Mouse (Mus musculus): ENCODE measurements around the gene Slc52a3.

DNA sequence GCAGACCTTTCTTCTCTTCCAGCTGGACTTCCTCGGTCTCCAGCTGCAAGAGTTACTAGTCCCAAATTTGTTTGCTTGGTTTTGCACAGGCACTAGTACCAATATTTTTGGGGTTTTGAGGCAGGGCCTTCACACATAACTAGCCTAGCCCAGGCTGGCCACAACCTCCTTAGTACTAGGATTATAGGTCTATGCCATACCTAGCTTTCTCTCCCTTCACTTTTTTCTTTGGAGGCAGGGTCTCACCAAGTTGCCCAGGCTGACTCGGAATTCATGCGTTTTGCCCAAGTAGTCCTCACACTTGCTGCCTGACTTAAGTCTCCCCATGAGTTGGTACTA is 16.0 kb upstream of the Slc52a3 start:
- TF ChIP-seq CTCF (IDR thresholded peaks at IDR 0.05; ENCODE audit: extremely low read depth, insufficient read depth, insufficient read length, insufficient replicate concordance) (no peak), POLR2A (IDR thresholded peaks at IDR 0.05; ENCODE audit: low read depth, low read length) (no peak)
